Mouse (Mus musculus) lung, embryonic 14.5 days (tissue): ENCODE measurements around the gene Atp13a1. TPM values are rescaled to one million over a fixed set of nuclear protein-coding genes. Genes with fewer than 3 reads are reported as not detected.

ENCODE experiments used
- ATAC-seq: fragments of 200-750 bp; cut with Nextera tagmentation; 2 replicates; pipeline ENCODE4 v1.8.0; 2017; ENCODE audit warnings: mild to moderate bottlenecking, moderate TSS enrichment, moderate library complexity; ENCODE audit not compliant: insufficient read depth
- DNase-seq: peaks from one replicate; pipeline ENCODE4 v3.0.0-alpha.2; 2015
- H3K27ac ChIP-seq: fragments of 300-500 bp; sonication (generic); 2 replicates; pipeline ENCODE4 v1.5.1; 2014; ENCODE audit warnings: low read depth, mild to moderate bottlenecking, moderate library complexity
- H3K27me3 ChIP-seq: fragments of 300-500 bp; sonication (generic); 2 replicates; pipeline ENCODE4 v1.6.1; 2014; ENCODE audit warnings: low read length, control low read depth; ENCODE audit not compliant: insufficient read depth
- H3K36me3 ChIP-seq: fragments of 300-500 bp; sonication (generic); 2 replicates; pipeline ENCODE4 v1.6.1; 2014; ENCODE audit warnings: control low read depth; ENCODE audit not compliant: insufficient read depth
- H3K4me1 ChIP-seq: fragments of 300-500 bp; sonication (generic); 2 replicates; pipeline ENCODE4 v1.6.1; 2014; ENCODE audit warnings: antibody characterized with exemption, control low read depth; ENCODE audit not compliant: insufficient read depth
- H3K4me2 ChIP-seq: fragments of 300-500 bp; sonication (generic); 2 replicates; pipeline ENCODE4 v1.6.1; 2014; ENCODE audit warnings: mild to moderate bottlenecking
- H3K4me3 ChIP-seq: fragments of 300-500 bp; sonication (generic); 2 replicates; pipeline ENCODE4 v1.5.1; 2014; ENCODE audit warnings: low read depth, low read length
- H3K9ac ChIP-seq: fragments of 300-500 bp; sonication (generic); 2 replicates; pipeline ENCODE4 v1.6.1; 2014
- H3K9me3 ChIP-seq: fragments of 300-500 bp; sonication (generic); 2 replicates; pipeline ENCODE4 v1.6.1; 2016; ENCODE audit warnings: low read depth, low read length, control low read depth
- CTCF ChIP-seq: IDR thresholded peaks from 2 replicates; pipeline ENCODE4 v1.5.1; 2016; ENCODE audit warnings: antibody characterized with exemption, low read depth
- WGBS: fragments of 180-500 bp; shearing (Covaris S2); extraction: QIAGEN DNeasy Blood & Tissue Kit; methylation state at CpG from one replicate; pipeline ENCODE4 v1.1.7; 2014; 5-methylcytosine and 5-hydroxymethylcytosine counted together
- polyA plus RNA-seq: library from polyadenylated mRNA; unstranded; fragments of >200 nt; fragmentation: Nextera tagmentation; extraction: Ambion mirVana; gene quantifications from 2 replicates; pipeline ENCODE4 v1.2.1, GENCODE M21; 2014

Atp13a1 gene
- polyA plus RNA-seq, 1 experiment from 2014 or later: 57.4 TPM

GRCm38 (mm10) chr8:69799261-69799660 is 8.3 kb downstream of the Atp13a1 start:
- TF ChIP-seq CTCF: no peak
- WGBS: 92% methylated on average over 8 of the region's 8 CpGs
- Histone ChIP-seq H3K9me3 (no peaks in the 10 kb centered on the region), H3K27ac (no peak overlapping the region), H3K36me3 (peaks cover 97% of the 10 kb centered on the region), H3K9ac (no peak overlapping the region), H3K4me1 (no peaks in the 10 kb centered on the region), H3K4me2 (no peak overlapping the region), H3K27me3 (no peaks in the 10 kb centered on the region), H3K4me3 (no peak overlapping the region)
- no peak for DNase-seq
- ATAC-seq: no peak

DNA sequence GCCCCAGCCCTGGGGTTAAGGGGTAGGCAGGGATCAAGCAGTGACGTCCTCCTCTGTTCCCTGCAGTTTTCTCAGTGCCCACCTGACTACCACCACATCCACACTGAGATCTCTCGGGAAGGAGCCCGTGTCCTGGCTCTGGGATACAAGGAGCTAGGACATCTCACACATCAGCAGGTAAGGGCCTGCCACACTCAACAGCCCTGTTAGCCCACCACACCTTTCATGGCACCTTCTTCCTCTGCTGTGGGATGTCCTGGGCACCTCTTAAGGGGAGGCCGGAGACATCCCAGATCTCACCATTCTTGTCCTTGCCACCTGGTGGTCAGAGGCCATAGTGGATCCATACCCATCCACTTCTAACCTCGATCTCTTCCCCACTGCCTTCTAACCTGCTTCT is 9.0 kb downstream of the Atp13a1 start:
- WGBS: 90% methylated on average over 5 of the region's 5 CpGs
- Histone ChIP-seq H3K4me3 (no peak overlapping the region), H3K9ac (no peak overlapping the region), H3K27me3 (no peaks in the 10 kb centered on the region), H3K36me3 (peaks cover 97% of the 10 kb centered on the region), H3K9me3 (no peaks in the 10 kb centered on the region), H3K27ac (no peak overlapping the region), H3K4me1 (no peaks in the 10 kb centered on the region), H3K4me2 (no peak overlapping the region)
- ATAC-seq (no peak), DNase-seq (no peak)
- no peak for TF ChIP-seq CTCF

GRCm38 (mm10) chr8:69801796-69802195 is 10.8 kb downstream of the Atp13a1 start:
- peaks cover 97% of the 10 kb centered on the region for H3K36me3 ChIP-seq
- ATAC-seq (no peak), DNase-seq (no peak)
- no peak overlapping the region for H3K4me3 ChIP-seq
- no peak overlapping the region for H3K27ac ChIP-seq
- WGBS: 89% methylated on average over 4 of the region's 4 CpGs
- TF ChIP-seq CTCF: no peak
- H3K9ac ChIP-seq: no peak overlapping the region
- no peaks in the 10 kb centered on the region for H3K4me1 ChIP-seq
- no peaks in the 10 kb centered on the region for H3K9me3 ChIP-seq
- no peaks in the 10 kb centered on the region for H3K27me3 ChIP-seq
- H3K4me2 ChIP-seq: no peak overlapping the region

DNA sequence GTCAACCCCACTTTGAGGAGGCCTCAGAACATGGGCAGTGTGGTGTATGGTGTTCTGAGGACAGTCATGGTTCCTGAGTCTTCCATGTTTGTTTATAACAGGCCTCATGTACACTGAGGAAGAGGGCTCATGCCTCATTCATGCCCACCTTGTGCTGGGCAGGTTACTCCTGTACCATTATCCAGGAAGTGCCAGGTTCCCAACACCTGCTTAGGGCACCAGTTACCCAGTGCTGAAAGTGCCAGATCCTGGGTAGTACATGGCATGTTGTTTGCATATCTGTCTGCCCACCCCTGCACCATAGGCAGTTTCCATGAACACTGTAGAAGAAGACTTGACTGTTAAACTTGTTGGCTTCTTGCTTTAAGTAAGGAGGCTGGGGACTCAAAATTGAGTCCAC is 11.3 kb downstream of the Atp13a1 start:
- no peak overlapping the region for H3K4me2 ChIP-seq
- DNase-seq: no peak
- no peaks in the 10 kb centered on the region for H3K9me3 ChIP-seq
- H3K36me3 ChIP-seq: peaks cover 97% of the 10 kb centered on the region
- no peak overlapping the region for H3K9ac ChIP-seq
- TF ChIP-seq CTCF: no peak
- no peaks in the 10 kb centered on the region for H3K4me1 ChIP-seq
- no peak overlapping the region for H3K4me3 ChIP-seq
- no peaks in the 10 kb centered on the region for H3K27me3 ChIP-seq
- H3K27ac ChIP-seq: no peak overlapping the region
- no peak for ATAC-seq

- no peak overlapping the region for H3K4me2 ChIP-seq
- WGBS: 96% methylated on average over 7 of the region's 7 CpGs
- H3K4me1 ChIP-seq: no peaks in the 10 kb centered on the region
- H3K9ac ChIP-seq: no peak overlapping the region
- H3K36me3 ChIP-seq: peaks cover 97% of the 10 kb centered on the region
- H3K4me3 ChIP-seq: no peak overlapping the region
- no peaks in the 10 kb centered on the region for H3K27me3 ChIP-seq
- DNase-seq: no peak
- no peaks in the 10 kb centered on the region for H3K9me3 ChIP-seq
- no peak overlapping the region for H3K27ac ChIP-seq
- no peak for TF ChIP-seq CTCF
- ATAC-seq: no peak
These were observed 12.4 kb downstream of the Atp13a1 start for GRCm38 (mm10) chr8:69803366-69803765.

- Histone ChIP-seq H3K4me1 (no peaks in the 10 kb centered on the region), H3K27ac (no peak overlapping the region), H3K27me3 (no peaks in the 10 kb centered on the region), H3K4me2 (no peak overlapping the region), H3K9ac (no peak overlapping the region), H3K4me3 (no peak overlapping the region), H3K36me3 (peaks cover 85% of the 10 kb centered on the region), H3K9me3 (no peaks in the 10 kb centered on the region)
- ATAC-seq (no peak), DNase-seq (no peak)
- no peak for TF ChIP-seq CTCF
- WGBS: 90% methylated on average over 6 of the region's 6 CpGs
These were observed 13.6 kb downstream of the Atp13a1 start for GRCm38 (mm10) chr8:69804537-69804936.

GRCm38 (mm10) chr8:69805086-69805485 is 14.1 kb downstream of the Atp13a1 start:
- WGBS: 94% methylated on average over 10 of the region's 10 CpGs
- Histone ChIP-seq H3K9ac (no peak overlapping the region), H3K4me2 (no peak overlapping the region), H3K36me3 (peaks cover 80% of the 10 kb centered on the region), H3K4me1 (no peaks in the 10 kb centered on the region), H3K4me3 (no peak overlapping the region), H3K9me3 (no peaks in the 10 kb centered on the region), H3K27me3 (no peaks in the 10 kb centered on the region), H3K27ac (no peak overlapping the region)
- TF ChIP-seq CTCF: no peak
- no peak for ATAC-seq
- DNase-seq: no peak

DNA sequence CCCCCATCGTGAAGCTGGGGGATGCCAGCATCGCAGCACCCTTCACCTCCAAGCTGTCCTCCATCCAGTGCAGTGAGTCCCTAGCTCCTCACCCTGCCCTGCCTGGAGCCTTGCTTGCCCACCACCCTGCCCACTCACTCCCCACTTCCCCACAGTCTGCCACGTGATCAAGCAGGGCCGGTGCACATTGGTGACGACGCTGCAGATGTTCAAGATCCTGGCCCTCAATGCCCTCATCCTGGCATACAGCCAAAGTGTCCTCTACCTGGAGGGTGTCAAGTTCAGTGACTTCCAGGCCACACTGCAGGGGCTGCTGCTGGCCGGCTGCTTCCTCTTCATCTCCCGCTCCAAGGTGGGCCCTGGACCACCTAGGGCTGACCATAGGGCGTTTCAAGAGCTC is 14.5 kb downstream of the Atp13a1 start:
- H3K27me3 ChIP-seq: no peaks in the 10 kb centered on the region
- no peak overlapping the region for H3K4me3 ChIP-seq
- DNase-seq (no peak), ATAC-seq (no peak)
- 91% methylated on average over 9 of the region's 9 CpGs for WGBS
- no peaks in the 10 kb centered on the region for H3K4me1 ChIP-seq
- no peak overlapping the region for H3K27ac ChIP-seq
- peaks cover 76% of the 10 kb centered on the region for H3K36me3 ChIP-seq
- TF ChIP-seq CTCF: no peak
- no peak overlapping the region for H3K9ac ChIP-seq
- H3K4me2 ChIP-seq: no peak overlapping the region
- no peaks in the 10 kb centered on the region for H3K9me3 ChIP-seq
